Mouse (Mus musculus) E14TG2a.4 (cell line): ENCODE results near the gene Nat10.

ENCODE experiments used
- H3K27me3 ChIP-seq: 2 replicates; pipeline ENCODE4 v1.6.1; 2014; ENCODE audit warnings: low read length, control low read depth; ENCODE audit not compliant: insufficient read depth
- H3K36me3 ChIP-seq: 2 replicates; pipeline ENCODE4 v1.6.1; 2014; ENCODE audit warnings: low read length, control low read depth; ENCODE audit not compliant: insufficient read depth
- H3K4me1 ChIP-seq: replicated peaks from 2 replicates; pipeline ENCODE4 v1.6.1; 2014; ENCODE audit warnings: low read depth, low read length, control low read depth
- H3K4me3 ChIP-seq: replicated peaks from 2 replicates; pipeline ENCODE4 v1.5.1; 2014; ENCODE audit warnings: mild to moderate bottlenecking, low read length
- H3K9me3 ChIP-seq: 2 replicates; pipeline ENCODE4 v1.6.1; 2014; ENCODE audit warnings: low read length, control low read depth
- CTCF ChIP-seq: conservative IDR thresholded peaks from 2 replicates; pipeline ENCODE4 v1.5.1; 2014; ENCODE audit warnings: low read length
- NANOG ChIP-seq: IDR thresholded peaks from 2 replicates; pipeline ENCODE4 v1.6.1; 2014; ENCODE audit warnings: borderline replicate concordance, low read length, mixed read lengths
- POU5F1 ChIP-seq: IDR thresholded peaks from 2 replicates; pipeline ENCODE4 v1.6.1; 2014; ENCODE audit warnings: low read length, borderline replicate concordance

Gene Nat10

DNA sequence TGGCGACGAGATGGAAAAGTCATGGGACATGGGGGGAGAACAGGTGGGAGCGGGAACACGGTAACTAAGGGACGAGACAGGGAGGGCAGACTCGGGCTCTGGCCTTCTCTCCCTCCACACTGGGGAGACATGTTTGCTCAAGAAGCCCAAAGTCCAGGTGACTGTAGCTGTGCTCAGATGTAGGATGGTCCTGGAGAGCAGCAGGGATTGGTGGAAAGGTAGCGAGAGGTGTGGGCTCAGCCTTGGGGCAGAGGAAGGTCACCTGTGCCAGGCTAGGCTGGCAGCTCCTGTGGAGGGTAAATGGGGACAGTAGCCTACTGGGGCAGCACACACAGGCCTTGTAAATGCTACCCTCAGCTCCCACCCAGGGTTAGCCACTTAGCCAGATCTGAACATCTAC, 47.2 kb downstream of the Nat10 start:
- no peak for TF ChIP-seq NANOG
- H3K4me3 ChIP-seq, result no peak overlapping the region

DNA sequence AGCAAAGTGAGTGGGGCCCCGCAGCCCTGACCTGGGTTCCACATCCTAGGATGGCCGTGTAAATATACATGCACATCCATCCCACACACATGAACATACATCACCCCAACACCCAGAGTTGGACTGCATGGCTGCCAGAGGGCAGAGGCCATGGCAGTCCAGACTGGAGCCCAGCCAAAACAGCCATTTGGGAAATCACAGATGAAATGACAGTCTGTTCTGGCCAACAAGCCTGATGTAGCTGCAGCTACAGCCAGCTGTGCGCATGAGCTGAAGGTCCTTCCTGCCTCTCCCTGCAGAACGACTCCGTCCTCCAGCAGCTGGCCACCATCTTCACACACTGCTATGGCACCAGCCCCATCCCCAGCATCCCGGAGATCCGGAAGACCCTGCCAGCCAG, 50.2 kb downstream of the Nat10 start:
- H3K36me3 ChIP-seq, result 0 out of 2 replicates have a peak, but pooled peaks cover 6% of the 10 kb centered on the region

More for the DNA sequence above, 47.2 kb downstream of the Nat10 start:
- Histone ChIP-seq H3K27me3 (no peaks in the 10 kb centered on the region), H3K9me3 (no peaks in the 10 kb centered on the region), H3K36me3 (peaks cover 35% of the 10 kb centered on the region), H3K4me1 (peaks cover 12% of the 10 kb centered on the region)

DNA sequence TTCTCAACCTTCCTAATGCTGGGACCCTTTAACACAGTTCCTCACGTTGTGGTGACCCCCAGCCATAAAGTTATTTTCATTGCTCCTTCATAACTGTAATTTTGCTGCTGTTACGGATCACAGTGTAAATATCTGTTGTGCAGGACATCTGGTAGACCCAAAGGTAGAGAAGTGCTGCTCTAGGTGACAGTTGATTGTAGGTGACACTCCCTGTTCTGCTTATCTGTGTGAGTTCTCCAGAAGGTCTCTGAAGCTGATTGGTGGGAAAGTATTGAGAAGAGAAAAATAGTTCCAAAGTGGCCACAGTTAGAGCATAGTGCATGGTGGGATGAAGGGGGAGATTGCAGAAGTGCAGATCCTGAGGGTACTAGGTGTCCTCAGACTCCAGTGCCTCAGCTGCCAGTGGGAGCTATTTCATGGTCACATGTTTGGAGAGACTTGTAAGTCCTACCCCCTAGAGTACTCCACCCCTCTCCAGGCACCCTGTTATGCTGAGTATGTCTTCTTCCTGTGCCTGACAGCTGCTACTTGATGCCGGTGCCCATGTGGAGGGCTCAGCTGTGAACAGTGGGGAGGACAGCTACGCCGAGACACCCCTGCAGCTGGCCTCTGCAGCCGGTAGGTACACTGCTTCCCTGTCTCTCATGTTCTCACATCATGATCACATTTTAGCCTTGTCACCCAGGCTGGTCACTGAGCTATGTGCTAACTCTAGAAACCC, 53.9 kb downstream of the Nat10 start:
- Histone ChIP-seq H3K4me1 (peaks cover 4% of the 10 kb centered on the region; the same call in 1 of the 2 replicates), H3K27me3 (no peaks in the 10 kb centered on the region), H3K4me3 (no peak overlapping the region), H3K9me3 (peaks cover 8% of the 10 kb centered on the region; the same call in 1 of the 2 replicates), H3K36me3 (no peaks in the 10 kb centered on the region)
- TF ChIP-seq POU5F1 (no peak), NANOG (no peak), CTCF (no peak)

More for the DNA sequence above, 50.2 kb downstream of the Nat10 start:
- H3K4me1 ChIP-seq, result peaks cover 12% of the 10 kb centered on the region; the same call in 1 of the 2 replicates
- no peaks in the 10 kb centered on the region for H3K27me3 ChIP-seq
- H3K4me3 ChIP-seq, result no peak overlapping the region
- TF ChIP-seq NANOG (no peak), CTCF (no peak), POU5F1 (no peak)
- peaks cover 1% of the 10 kb centered on the region; the same call in 1 of the 2 replicates for H3K9me3 ChIP-seq

DNA sequence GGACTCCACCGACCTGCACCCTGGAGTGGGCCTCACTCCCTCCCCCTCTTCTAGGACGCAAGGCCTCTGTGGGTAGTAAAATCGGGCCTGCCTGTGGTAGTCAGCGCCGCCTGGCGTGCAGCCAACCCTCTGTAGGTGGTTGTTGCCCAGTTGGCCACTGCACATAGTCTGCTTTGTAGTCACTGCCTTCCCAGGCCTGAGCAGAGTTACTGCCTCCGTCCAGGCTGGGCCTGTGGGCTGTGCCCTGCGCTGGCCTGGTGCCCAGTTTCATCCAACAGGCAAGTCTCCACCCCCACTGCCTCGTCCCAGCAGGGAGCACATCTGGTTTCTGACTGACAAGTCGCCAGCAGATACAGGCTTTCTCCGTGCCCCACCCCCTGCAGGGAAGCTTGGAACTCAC, 54.8 kb downstream of the Nat10 start:
- TF ChIP-seq NANOG (no peak), CTCF (no peak), POU5F1 (no peak)
- peaks cover 4% of the 10 kb centered on the region; the same call in 1 of the 2 replicates for H3K4me1 ChIP-seq

DNA sequence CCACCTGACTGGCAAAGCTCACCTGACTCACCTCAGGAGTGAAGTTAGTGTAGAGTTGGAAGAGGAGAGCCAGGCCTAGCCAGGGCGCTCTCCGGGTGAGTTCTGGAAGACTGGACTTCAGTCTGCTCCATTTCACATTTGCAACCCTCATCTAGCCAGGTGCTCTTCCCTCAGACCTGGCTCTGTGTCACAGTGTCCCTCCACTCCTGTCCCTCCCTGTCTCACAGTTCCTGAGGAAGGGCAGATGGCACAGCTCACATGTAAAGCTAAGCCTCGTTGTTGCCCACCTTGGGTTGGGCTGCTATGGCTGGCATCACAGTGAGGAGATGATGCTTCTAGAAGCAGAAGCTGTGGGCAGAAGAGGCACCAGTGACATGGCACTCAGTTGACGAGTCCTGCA, 55.2 kb downstream of the Nat10 start:
- Histone ChIP-seq H3K4me3 (no peak overlapping the region), H3K36me3 (no peaks in the 10 kb centered on the region), H3K9me3 (peaks cover 8% of the 10 kb centered on the region; the same call in 1 of the 2 replicates), H3K4me1 (peaks cover 4% of the 10 kb centered on the region; the same call in 1 of the 2 replicates), H3K27me3 (no peaks in the 10 kb centered on the region)
- TF ChIP-seq NANOG, result no peak
- no peak for TF ChIP-seq CTCF
- TF ChIP-seq POU5F1, result no peak

More for the DNA sequence above, 54.8 kb downstream of the Nat10 start:
- Histone ChIP-seq H3K9me3 (peaks cover 8% of the 10 kb centered on the region; the same call in 1 of the 2 replicates), H3K36me3 (no peaks in the 10 kb centered on the region), H3K27me3 (no peaks in the 10 kb centered on the region), H3K4me3 (no peak overlapping the region)

DNA sequence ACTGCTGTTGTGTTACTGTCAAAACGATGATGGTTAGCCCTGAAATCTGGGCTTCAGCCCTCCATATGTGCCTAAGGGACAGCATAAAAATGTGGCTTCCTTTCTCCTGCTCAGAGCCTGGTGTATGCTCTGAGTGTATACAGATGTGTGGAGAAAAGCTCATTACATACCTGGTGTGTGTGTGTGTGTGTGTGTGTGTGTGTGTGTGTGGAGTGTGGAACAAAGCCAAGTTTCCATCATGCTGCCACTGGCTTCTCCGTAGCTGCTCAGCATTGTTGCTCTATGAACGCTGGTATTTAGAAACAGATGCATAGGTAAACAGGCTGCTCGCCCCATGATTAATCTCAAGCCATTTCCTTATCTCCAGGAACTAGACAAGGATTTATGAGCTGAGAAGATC, 57.2 kb downstream of the Nat10 start:
- peaks cover 8% of the 10 kb centered on the region; the same call in 1 of the 2 replicates for H3K9me3 ChIP-seq
- H3K27me3 ChIP-seq, result no peaks in the 10 kb centered on the region
- H3K4me1 ChIP-seq, result peaks cover 4% of the 10 kb centered on the region; the same call in 1 of the 2 replicates
- H3K4me3 ChIP-seq, result no peak overlapping the region
- TF ChIP-seq POU5F1, result no peak
- TF ChIP-seq NANOG, result no peak
- TF ChIP-seq CTCF, result no peak
- no peaks in the 10 kb centered on the region for H3K36me3 ChIP-seq

DNA sequence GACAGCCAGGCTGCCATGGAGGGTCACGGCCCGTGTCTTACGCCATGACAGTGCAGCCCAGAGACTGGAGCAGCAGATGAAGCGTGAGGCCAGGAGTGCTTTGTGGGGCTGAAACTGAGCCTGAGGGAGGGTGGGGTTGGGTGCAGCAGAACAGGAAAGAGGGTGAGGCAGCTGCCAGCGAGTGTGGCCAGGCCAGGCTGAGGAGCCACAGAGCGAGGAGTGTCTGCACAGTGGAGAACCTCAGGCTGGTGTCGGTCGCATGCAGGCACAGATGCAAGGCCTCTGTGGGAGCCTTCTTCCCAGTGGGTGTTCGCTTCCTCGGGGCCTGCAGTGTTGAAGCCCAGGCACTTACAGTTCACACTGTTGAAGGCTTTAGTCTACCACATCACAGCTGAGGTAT, 57.7 kb downstream of the Nat10 start:
- Histone ChIP-seq H3K4me3 (no peak overlapping the region), H3K36me3 (no peaks in the 10 kb centered on the region), H3K9me3 (peaks cover 8% of the 10 kb centered on the region; the same call in 1 of the 2 replicates), H3K4me1 (peaks cover 4% of the 10 kb centered on the region; the same call in 1 of the 2 replicates), H3K27me3 (no peaks in the 10 kb centered on the region)
- TF ChIP-seq POU5F1 (no peak), CTCF (no peak), NANOG (no peak)

DNA sequence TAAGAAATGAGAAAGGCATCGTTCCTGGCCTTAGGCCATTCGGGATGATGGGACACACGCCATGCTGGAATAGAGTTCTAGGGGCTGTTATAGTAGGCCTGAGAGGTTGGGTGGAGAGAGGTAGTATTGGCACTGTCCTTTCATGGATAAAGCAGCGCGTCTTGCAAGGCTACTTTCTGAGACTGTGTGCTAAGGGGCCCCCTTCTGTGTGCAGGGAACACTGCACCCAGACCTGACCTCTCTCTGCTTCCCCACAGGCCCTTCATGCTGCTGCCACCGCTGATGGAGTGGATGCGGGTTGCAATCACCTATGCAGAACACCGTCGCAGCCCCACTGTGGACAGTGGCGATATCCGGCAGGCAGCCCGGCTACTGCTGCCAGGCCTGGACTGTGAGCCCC, 60.6 kb downstream of the Nat10 start:
- no peak overlapping the region for H3K4me3 ChIP-seq
- H3K9me3 ChIP-seq, result peaks cover 3% of the 10 kb centered on the region; the same call in 1 of the 2 replicates
- H3K27me3 ChIP-seq, result no peaks in the 10 kb centered on the region
- H3K4me1 ChIP-seq, result no peaks in the 10 kb centered on the region
- TF ChIP-seq CTCF, result no peak
- no peak for TF ChIP-seq NANOG
- no peak for TF ChIP-seq POU5F1
- H3K36me3 ChIP-seq, result no peaks in the 10 kb centered on the region

DNA sequence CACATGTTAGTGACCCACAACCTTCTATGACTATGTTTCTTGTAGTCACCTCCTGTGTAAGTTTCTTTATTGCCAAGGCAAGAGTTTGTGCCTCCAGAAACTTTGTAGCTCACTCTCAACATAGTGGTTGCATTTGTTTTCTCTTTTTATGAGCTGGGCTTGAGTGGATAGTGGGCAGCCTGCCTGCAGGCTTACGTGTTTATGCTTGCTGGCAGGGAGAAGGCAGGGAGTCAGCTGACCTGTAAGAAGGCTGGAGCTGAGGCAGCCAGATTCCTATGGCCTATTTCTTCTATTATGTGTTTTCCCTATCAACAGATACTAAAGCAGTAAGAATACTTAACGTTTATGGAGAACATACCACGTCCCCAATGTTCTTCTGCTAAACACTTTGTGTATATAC, 64.9 kb downstream of the Nat10 start:
- no peaks in the 10 kb centered on the region for H3K36me3 ChIP-seq

More for the DNA sequence above, 64.9 kb downstream of the Nat10 start:
- Histone ChIP-seq H3K4me3 (no peak overlapping the region), H3K4me1 (no peaks in the 10 kb centered on the region), H3K27me3 (no peaks in the 10 kb centered on the region), H3K9me3 (no peaks in the 10 kb centered on the region)
- TF ChIP-seq CTCF (no peak), POU5F1 (no peak), NANOG (no peak)
